Mouse (Mus musculus) lung, embryonic 14.5 days (tissue): Measurements from ENCODE around the gene Clcn7. TPM values are rescaled to one million over a fixed set of nuclear protein-coding genes. Genes with fewer than 3 reads are reported as not detected.

ENCODE experiments used
- ATAC-seq: fragments of 200-750 bp; cut with Nextera tagmentation; 2 replicates; pipeline ENCODE4 v1.8.0; 2017; ENCODE audit warnings: mild to moderate bottlenecking, moderate TSS enrichment, moderate library complexity; ENCODE audit not compliant: insufficient read depth
- DNase-seq: peaks from one replicate; pipeline ENCODE4 v3.0.0-alpha.2; 2015
- H3K27ac ChIP-seq: fragments of 300-500 bp; sonication (generic); 2 replicates; pipeline ENCODE4 v1.5.1; 2014; ENCODE audit warnings: low read depth, mild to moderate bottlenecking, moderate library complexity
- H3K27me3 ChIP-seq: fragments of 300-500 bp; sonication (generic); 2 replicates; pipeline ENCODE4 v1.6.1; 2014; ENCODE audit warnings: low read length, control low read depth; ENCODE audit not compliant: insufficient read depth
- H3K36me3 ChIP-seq: fragments of 300-500 bp; sonication (generic); 2 replicates; pipeline ENCODE4 v1.6.1; 2014; ENCODE audit warnings: control low read depth; ENCODE audit not compliant: insufficient read depth
- H3K4me1 ChIP-seq: fragments of 300-500 bp; sonication (generic); 2 replicates; pipeline ENCODE4 v1.6.1; 2014; ENCODE audit warnings: antibody characterized with exemption, control low read depth; ENCODE audit not compliant: insufficient read depth
- H3K4me2 ChIP-seq: fragments of 300-500 bp; sonication (generic); 2 replicates; pipeline ENCODE4 v1.6.1; 2014; ENCODE audit warnings: mild to moderate bottlenecking
- H3K4me3 ChIP-seq: fragments of 300-500 bp; sonication (generic); 2 replicates; pipeline ENCODE4 v1.5.1; 2014; ENCODE audit warnings: low read depth, low read length
- H3K9ac ChIP-seq: fragments of 300-500 bp; sonication (generic); 2 replicates; pipeline ENCODE4 v1.6.1; 2014
- H3K9me3 ChIP-seq: fragments of 300-500 bp; sonication (generic); 2 replicates; pipeline ENCODE4 v1.6.1; 2016; ENCODE audit warnings: low read depth, low read length, control low read depth
- CTCF ChIP-seq: IDR thresholded peaks from 2 replicates; pipeline ENCODE4 v1.5.1; 2016; ENCODE audit warnings: antibody characterized with exemption, low read depth
- WGBS: fragments of 180-500 bp; shearing (Covaris S2); extraction: QIAGEN DNeasy Blood & Tissue Kit; methylation state at CpG from one replicate; pipeline ENCODE4 v1.1.7; 2014; 5-methylcytosine and 5-hydroxymethylcytosine counted together
- polyA plus RNA-seq: library from polyadenylated mRNA; unstranded; fragments of >200 nt; fragmentation: Nextera tagmentation; extraction: Ambion mirVana; gene quantifications from 2 replicates; pipeline ENCODE4 v1.2.1, GENCODE M21; 2014

Clcn7 gene
- 22.3 and 23.1 TPM in 2 replicates for polyA plus RNA-seq

- ATAC-seq (peak; percentile 97), DNase-seq (peak; percentile 96)
- Histone ChIP-seq H3K27me3 (no peaks in the 10 kb centered on the region), H3K4me1 (peaks cover 8% of the 10 kb centered on the region; the same call in 1 of the 2 replicates), H3K27ac (no peak within 1 kb of the TSS), H3K9me3 (no peaks in the 10 kb centered on the region), H3K4me3 (peak within 1 kb of the TSS; percentile 93), H3K4me2 (peak within 1 kb of the TSS; percentile 79), H3K36me3 (0 out of 2 replicates have a peak, but pooled peaks cover 3% of the 10 kb centered on the region), H3K9ac (peak within 1 kb of the TSS; percentile 77)
- under 1% methylated on average over 40 of the region's 40 CpGs for WGBS
- TF ChIP-seq CTCF, result no peak
Measured at GRCm38 (mm10) chr17:25133275-25133698, at the start of gene Clcn7. TSS of gene Clcn7 (plus strand) at chr17:25133391.

DNA sequence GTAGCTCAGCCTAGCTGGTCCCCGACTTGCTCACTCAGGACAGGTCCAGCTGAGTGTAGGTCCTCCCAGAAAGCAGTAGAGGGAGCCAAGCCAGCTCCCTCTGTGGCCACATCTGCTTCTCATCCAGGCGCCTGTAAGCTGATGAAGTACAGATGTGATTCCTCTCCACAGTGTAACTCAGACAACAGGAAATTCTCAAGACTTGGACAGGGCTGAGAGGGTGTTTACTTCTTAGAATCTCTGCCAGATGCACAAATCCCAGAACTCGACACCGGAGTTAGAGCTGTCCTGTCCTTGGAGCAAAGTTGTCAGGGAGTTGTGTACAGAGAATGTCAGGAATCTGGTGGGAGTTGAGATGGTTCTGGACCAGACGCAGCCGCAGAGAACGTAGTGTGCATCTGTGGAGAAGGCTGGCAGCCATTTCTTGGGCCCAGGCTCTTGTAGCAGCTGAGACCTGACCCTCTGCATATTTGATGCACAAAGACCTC is 49.7 kb upstream of the Clcn7 start, which contains the start of gene Tmem204:
Gene Tmem204, minus strand, starts transcription at position 148 of the 488 bp plus-strand sequence.
- Histone ChIP-seq H3K9ac (no peak within 1 kb of the TSS), H3K36me3 (0 out of 2 replicates have a peak, but pooled peaks cover 4% of the 10 kb centered on the region), H3K27ac (peak within 1 kb of the TSS; percentile 98), H3K4me1 (peaks cover 29% of the 10 kb centered on the region), H3K9me3 (no peaks in the 10 kb centered on the region), H3K27me3 (no peaks in the 10 kb centered on the region), H3K4me2 (peak within 1 kb of the TSS; percentile 55), H3K4me3 (no peak within 1 kb of the TSS)
- WGBS, result 23% methylated on average over 7 of the region's 7 CpGs
- TF ChIP-seq CTCF, result peak; percentile 75
- DNase-seq (peak; percentile 96), ATAC-seq (peak; percentile 88)

- 0 out of 2 replicates have a peak, but pooled peaks cover 4% of the 10 kb centered on the region for H3K36me3 ChIP-seq
- WGBS, result 76% methylated on average over 13 of the region's 13 CpGs
- DNase-seq, result no peak
- peak overlapping the region; percentile 98 for H3K27ac ChIP-seq
- no peaks in the 10 kb centered on the region for H3K27me3 ChIP-seq
- peaks cover 22% of the 10 kb centered on the region for H3K4me1 ChIP-seq
- no peak overlapping the region for H3K4me2 ChIP-seq
- no peaks in the 10 kb centered on the region for H3K9me3 ChIP-seq
- no peak for ATAC-seq
- H3K9ac ChIP-seq, result no peak overlapping the region
- peak; percentile 20; the same call in 1 of the 2 replicates for TF ChIP-seq CTCF
- no peak overlapping the region for H3K4me3 ChIP-seq
Measured at GRCm38 (mm10) chr17:25084835-25085385, 48.3 kb upstream of the Clcn7 start.

GRCm38 (mm10) chr17:25086724-25087123 is 46.5 kb upstream of the Clcn7 start:
- Histone ChIP-seq H3K9me3 (no peaks in the 10 kb centered on the region), H3K36me3 (0 out of 2 replicates have a peak, but pooled peaks cover 4% of the 10 kb centered on the region), H3K4me3 (no peak overlapping the region), H3K4me1 (peaks cover 16% of the 10 kb centered on the region), H3K4me2 (no peak overlapping the region), H3K27me3 (no peaks in the 10 kb centered on the region), H3K27ac (no peak overlapping the region), H3K9ac (no peak overlapping the region)
- ATAC-seq, result no peak
- WGBS, result 87% methylated on average over 7 of the region's 7 CpGs
- no peak for TF ChIP-seq CTCF
- no peak for DNase-seq

DNA sequence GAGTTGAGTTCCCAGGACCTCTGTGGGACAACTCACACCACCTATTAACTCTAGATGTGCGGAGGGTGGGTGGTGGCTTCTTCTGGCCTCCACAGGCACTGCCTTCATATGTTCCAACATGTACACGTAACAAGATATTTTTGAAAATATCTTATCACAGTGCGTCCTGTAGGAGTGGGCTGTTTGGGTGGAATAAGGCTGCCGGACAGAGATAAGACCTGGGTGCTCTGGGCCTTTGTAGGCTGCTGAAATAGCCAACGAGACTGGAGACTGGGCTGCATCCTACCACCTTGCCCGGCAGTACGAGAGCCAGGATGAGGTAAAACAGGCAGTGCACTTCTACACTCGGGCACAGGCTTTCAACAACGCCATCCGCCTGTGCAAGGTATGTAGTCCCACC is 44.0 kb upstream of the Clcn7 start:
- no peak for ATAC-seq
- H3K4me3 ChIP-seq, result no peak overlapping the region; the same call in 1 of the 2 replicates
- TF ChIP-seq CTCF, result no peak

GRCm38 (mm10) chr17:25090450-25090849 is 42.7 kb upstream of the Clcn7 start:
- WGBS, result 92% methylated on average over 10 of the region's 10 CpGs
- no peak for DNase-seq
- TF ChIP-seq CTCF, result no peak
- Histone ChIP-seq H3K4me1 (peaks cover 4% of the 10 kb centered on the region; the same call in 1 of the 2 replicates), H3K27ac (no peak overlapping the region), H3K4me3 (no peak overlapping the region), H3K27me3 (no peaks in the 10 kb centered on the region), H3K9ac (no peak overlapping the region), H3K4me2 (no peak overlapping the region), H3K36me3 (0 out of 2 replicates have a peak, but pooled peaks cover 4% of the 10 kb centered on the region), H3K9me3 (no peaks in the 10 kb centered on the region)
- ATAC-seq, result no peak

More for the DNA sequence above, 44.0 kb upstream of the Clcn7 start:
- no peaks in the 10 kb centered on the region for H3K27me3 ChIP-seq
- 0 out of 2 replicates have a peak overlapping the region, but pooled peaks have one; percentile 18 for H3K27ac ChIP-seq
- 0 out of 2 replicates have a peak, but pooled peaks cover 4% of the 10 kb centered on the region for H3K36me3 ChIP-seq
- no peak for DNase-seq
- H3K4me2 ChIP-seq, result peak overlapping the region; percentile 18; the same call in 1 of the 2 replicates
- H3K9ac ChIP-seq, result 0 out of 2 replicates have a peak overlapping the region, but pooled peaks have one; percentile 26
- 87% methylated on average over 10 of the region's 10 CpGs for WGBS
- H3K9me3 ChIP-seq, result no peaks in the 10 kb centered on the region
- peaks cover 4% of the 10 kb centered on the region; the same call in 1 of the 2 replicates for H3K4me1 ChIP-seq

DNA sequence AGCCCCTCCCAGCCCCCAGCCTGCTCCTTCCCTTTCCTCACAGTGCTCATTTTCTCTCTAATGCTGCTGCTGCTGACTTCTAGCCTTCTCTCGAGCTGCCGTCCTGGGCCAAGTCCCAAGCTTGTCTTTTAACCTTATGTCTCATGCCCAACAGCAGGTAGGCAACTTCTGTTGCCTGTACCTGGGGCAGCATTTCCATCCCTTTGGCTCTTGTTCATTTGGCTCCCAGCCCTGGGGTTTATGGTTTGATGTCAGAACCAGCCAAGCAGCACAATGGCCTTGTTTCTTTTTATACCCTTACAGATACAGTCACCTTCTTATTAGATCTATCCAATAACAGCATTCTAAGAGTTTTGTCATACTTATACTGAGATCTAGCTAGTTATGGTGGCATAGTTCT is 37.0 kb upstream of the Clcn7 start:
- 83% methylated on average over 2 of the region's 2 CpGs for WGBS
- Histone ChIP-seq H3K36me3 (peaks cover 37% of the 10 kb centered on the region), H3K4me2 (no peak overlapping the region), H3K9ac (no peak overlapping the region), H3K4me3 (no peak overlapping the region), H3K27ac (no peak overlapping the region), H3K9me3 (no peaks in the 10 kb centered on the region), H3K4me1 (no peaks in the 10 kb centered on the region), H3K27me3 (no peaks in the 10 kb centered on the region)
- ATAC-seq (no peak), DNase-seq (no peak)
- TF ChIP-seq CTCF, result no peak
